Mouse (Mus musculus): ENCODE measurements around the gene Map2k1.
"Not testable (repeated sequence)": the region's sequence is repeated elsewhere in the genome, so short reads cannot be mapped to it uniquely, and the experiment has no call there.

Gene Map2k1

DNA sequence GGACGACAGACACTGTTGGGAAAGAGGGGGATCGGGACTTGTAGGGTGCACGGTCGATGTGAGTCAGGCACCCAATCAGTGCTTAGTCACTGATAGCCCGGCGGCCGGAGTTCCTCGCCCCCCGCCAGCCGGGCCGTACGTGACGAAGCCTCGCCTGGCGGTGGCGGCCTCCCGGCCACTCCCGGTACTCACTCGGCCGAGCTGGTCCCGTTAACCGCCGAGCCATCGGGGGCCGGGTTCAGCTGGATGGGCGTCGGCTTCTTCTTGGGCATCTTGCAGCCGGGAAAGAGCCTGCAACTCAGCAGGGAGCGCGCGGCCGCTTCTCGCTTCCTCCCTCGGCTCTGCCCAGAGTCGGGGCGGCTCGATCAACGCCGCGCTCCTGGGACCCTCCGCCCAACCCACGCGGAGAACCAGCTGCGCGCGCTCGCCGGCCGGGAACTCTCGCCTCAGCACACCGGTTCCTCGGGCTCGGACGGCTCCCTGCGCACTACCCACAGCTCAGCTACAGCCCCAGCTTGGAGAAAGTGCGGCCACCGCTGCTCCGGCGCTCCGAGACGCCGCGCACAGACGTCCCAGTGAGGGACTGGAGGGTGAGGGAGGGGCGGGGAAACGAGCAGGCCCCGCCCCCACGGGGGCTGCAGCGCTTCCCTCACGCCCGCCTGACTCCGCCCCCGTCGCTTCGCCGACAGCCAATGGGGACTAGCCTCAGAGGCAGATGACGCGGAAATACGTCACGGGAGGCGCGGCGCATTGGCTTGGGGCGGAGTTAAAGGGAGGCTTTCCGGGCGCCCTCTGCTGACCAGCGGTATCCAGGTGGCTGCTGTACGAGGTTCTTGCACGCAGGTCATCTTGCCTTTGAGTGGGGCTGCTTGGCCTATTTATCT is at the start of gene Map2k1:
Gene Map2k1, minus strand, starts transcription at position 611 of the 884 bp plus-strand sequence.
- in situ Hi-C loops (cut with MboI, MseI) = no loop called here

DNA sequence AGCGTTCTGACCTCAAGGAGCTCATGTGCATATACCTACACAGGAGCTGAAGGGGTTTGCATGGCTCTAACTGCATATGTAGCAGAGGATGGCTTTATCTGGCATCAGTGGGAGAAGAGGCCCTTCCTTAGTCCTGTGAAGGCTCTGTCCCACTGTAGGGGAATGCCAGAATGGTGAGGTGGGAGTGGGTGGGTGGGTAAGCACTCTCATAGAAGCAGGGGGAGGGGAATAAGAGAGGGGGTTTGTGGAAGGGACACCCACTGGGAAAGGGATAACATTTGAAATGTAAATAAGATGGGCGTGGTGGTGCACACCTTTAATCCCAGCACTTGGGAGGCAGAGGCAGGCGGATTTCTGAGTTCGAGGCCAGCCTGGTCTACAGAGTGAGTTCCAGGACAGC is 49.7 kb upstream of the Map2k1 start:
- in situ Hi-C loops (cut with MboI, MseI) = not testable (repeated sequence)

DNA sequence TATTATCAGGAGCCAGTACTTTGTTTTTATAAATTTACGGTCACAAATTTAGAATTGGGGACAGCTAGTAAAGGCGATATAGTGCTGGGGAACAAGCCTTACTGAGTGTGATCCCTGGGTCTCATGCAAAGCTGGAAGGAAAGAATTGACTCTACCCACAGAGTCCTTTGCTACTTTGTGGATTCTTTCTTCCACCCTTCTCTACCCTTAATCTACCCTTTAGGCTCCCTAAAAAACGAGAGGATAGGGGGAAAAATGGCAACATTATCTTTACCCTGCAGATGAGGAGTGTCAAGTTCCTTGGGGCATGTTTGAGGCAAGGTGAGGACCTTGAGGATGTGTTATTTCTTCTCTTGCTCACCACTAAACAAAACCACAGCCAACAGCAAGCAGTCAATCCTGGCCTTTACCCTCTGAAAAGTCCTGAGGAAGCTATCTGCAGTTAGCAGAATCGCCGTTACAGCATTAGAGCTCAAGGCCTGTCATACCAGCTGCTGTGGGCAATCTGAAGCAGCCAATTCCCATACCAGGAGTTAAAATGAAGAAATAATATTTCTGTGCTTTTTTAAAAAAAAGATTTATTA is 29.1 kb upstream of the Map2k1 start:
- in situ Hi-C loops (cut with MboI, MseI) = loop anchor here in 1 of 2 experiments (5.0 kb wide), 1 partner anchor 110 kb away; the partner anchor contains the start of genes Rpl4 and Zwilch

DNA sequence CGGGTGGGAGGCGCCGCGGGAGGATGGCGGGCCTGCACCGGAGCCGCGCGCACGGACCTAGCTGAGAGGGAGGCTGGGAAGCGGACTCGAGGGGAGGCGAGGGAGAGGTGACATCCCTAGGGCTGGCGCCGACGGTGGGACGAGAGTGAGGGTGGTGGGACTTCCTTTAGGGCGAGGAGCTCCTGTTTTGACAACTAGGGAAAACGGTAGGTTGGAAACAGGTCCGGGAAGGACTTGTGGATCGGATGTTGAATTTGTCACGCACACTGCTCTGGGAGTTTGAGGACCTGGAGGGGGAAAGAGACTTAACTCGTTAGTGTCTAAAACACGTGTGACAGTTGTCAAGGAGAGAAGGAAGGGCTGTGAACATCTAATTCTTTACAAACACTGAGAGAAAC is 28.3 kb upstream of the Map2k1 start:
- in situ Hi-C loops (cut with MboI, MseI) = loop anchor here in 1 of 2 experiments (5.0 kb wide), 1 partner anchor 109 kb away; the partner anchor contains the start of genes Rpl4 and Zwilch

DNA sequence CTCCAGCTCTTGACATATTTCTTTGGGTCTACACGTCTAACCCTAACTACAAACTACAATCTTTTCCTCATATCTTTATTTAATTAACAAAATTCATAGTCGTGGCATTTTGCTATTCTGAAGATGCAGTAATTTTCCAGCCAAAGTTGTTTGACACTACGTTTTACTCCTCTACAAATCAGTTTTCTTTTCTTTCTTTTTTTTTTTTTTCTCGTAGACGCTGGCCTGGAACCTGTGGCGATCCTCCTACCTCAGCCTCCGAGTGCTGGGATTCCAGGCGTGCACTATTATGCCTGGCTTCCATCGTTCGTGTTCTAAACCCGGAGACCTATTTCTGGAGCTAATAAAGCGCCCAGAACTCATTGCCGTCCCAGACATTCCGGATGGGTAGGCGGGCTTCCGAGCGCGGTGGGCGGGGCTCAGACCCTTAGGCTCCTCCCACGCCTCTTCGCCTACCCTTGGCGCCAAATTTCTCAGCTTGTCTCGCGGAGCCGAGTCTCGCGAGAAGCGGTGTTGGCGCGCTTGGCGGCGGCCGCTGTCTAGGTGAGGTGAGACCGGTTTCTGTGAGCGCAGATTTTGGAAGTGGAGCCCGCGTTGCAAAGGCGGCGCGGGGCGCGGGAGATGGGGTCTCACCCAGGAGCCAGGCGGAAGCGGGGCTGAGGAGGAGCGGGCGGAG is 27.8 kb upstream of the Map2k1 start, which contains the start of gene Tipin:
Gene Tipin, plus strand, starts transcription at position 477 of the 676 bp plus-strand sequence.
- in situ Hi-C loops (cut with MboI, MseI) = loop anchor here in 1 of 2 experiments (5.0 kb wide), 1 partner anchor 109 kb away; the partner anchor contains the start of genes Rpl4 and Zwilch

DNA sequence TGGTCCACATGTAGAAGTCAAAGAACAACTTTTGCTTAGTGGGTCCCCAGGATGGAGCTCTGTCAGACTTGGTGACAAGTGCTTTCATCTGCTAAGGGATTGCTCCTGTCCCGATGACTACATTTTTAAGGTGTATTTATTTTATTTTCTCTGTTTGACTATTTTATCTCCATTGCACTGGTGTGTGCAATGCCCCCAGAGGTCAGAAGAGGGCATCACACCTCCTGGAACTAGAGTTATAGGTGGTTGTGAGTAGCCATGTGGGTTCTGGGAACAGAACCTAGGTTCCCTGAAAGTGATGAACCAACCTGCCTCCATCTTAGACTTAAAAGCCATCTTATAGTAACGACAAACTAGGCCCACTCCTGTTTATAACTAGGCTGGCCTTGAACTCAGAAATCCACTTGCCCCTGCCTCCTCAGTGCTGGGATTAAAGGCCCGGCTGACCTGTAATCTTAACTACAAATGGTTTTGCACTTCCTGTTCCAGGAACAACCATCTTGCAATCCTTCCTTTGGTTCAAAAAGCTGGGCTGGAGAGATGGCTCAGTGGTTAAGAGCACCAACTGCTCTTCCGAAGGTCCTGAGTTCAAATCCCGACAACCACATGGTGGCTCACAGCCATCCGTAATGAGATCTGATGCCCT is 25.4 kb upstream of the Map2k1 start:
- in situ Hi-C loops (cut with MboI, MseI) = loop anchor here in 1 of 2 experiments (5.0 kb wide), 1 partner anchor 96 kb away; no protein-coding TSS in a partner anchor

DNA sequence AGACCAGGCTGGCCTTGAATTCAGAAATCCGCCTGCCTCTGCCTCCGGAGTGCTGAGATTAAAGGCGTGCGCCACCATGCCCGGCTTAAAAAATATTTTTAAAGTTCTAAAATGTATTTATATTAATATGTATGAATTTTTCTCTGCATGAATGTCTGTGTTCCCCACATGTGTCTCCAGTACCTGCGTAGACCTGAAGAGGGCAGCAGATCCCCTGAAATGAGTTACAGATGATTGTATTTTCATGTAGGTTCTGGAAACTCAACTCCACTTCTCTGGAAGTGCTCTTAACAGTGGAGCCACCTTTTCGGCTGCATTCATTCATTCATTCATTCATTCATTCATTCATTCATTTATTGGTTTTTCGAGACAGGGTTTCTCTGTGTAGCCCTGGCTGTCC is 24.3 kb upstream of the Map2k1 start:
- in situ Hi-C loops (cut with MboI, MseI) = loop anchor here in 1 of 2 experiments (5.0 kb wide), 1 partner anchor 95 kb away; no protein-coding TSS in a partner anchor

DNA sequence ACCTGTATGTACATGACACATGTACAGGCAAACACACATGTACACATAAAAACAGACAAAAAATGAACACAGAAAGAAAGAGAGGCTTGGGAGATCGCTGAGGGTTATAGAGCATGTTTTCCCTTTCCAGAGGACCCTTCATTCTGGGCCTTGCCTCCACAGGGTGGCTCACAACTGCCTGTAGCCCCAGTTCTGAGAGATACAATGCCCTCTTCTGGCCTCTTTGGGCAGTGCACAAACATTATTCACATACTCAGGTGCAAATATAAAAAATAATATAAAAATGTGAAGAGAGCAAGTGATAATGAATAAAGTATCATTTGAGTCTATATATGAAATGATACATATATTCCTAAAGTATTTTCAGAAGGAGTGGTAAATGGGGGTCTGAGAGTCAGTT is 21.5 kb upstream of the Map2k1 start:
- in situ Hi-C loops (cut with MboI, MseI) = loop anchor here in 1 of 2 experiments (5.0 kb wide), 1 partner anchor 93 kb away; no protein-coding TSS in a partner anchor

DNA sequence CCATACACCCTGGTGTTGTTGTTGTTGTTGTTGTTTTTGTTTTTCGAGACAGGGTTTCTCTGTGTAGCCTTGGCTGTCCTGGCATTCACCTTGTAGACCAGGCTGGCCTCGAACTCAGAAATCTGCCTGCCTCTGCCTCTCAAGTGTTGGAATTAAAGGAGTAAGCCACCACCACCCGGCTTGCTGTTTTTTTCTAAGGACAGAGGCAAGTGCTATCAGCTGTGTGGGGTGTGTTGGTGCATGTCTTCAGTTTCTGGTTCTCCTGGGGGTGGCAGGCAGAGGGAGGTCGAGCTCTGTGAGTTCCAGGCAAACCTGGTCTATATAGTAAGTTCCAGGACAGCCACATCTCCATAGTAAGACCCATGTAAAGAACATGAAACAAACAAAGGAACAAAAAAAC is 20.9 kb upstream of the Map2k1 start:
- in situ Hi-C loops (cut with MboI, MseI) = no loop called here

DNA sequence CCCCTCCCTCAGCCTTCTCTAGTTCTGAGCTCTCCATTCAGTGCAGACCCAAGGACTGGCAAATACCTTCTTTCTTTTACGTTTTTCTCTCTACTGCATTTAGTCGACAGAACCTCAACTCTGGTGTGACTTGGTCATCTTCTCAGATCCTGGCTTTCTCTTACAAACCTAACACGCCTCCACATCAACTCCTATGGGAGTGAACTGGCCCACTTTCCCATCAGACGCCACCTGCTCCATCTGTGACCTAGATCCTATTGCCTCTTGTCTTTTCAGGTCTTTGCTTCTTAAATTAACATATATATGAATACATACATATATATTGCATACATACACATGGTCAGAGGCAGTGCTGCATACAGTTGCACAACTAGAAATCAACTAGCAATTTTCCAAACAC is 20.3 kb upstream of the Map2k1 start:
- in situ Hi-C loops (cut with MboI, MseI) = no loop called here

DNA sequence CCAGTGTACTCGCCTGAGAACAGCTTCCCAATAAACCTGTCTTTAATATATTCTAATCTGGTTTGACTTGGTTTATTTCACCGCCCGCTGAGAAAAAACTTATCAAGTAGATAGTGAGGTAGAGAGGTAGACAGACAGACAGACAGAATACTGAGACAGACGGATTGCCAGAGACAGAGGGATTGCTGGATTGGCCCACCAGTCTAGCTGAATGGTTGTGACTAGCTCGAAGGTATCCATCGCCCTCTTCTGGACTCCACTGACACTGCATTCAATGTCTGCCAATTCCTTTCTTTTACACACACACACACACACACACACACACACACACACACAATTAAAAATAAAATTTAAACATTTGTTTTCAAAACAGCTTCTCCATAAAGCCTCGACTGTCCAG is 19.2 kb upstream of the Map2k1 start:
- in situ Hi-C loops (cut with MboI, MseI) = no loop called here

DNA sequence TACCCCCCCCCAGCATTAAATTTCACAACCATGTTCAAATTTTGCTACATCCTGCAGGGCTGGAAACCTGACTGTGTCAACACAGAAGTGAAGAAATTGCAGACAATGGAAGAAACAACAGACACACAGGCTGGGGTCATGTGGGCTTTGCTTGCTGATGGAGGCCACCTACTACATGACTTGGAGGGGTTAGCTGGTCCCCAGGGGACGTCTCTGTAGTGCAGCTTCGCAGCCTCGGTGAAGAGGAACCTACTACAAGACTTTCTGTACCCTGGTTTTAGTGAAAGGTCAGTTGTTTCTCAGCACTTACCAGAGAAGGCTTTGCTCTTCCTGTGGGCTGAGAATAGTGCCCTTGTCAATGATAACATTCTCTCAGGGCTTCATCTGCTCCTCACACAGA is 17.8 kb upstream of the Map2k1 start:
- in situ Hi-C loops (cut with MboI, MseI) = no loop called here

DNA sequence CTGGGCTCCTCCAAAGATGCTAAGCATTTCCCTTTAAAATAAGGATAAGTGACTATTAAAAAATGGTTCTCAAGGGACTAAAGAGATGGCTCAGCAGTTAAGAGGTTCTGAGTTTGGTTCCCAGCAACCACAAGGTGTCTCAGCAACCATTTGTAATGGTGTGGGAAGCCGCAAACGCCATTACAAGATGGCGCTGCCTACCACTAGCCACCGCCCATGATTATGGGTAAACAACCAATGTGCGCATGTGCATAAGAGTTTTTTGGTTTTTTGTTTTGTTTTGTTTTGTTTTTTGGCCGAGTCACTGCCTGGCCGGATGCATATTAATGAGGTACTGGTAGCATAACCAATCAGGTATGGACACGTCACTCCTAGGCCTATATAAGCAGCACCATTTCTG is 15.4 kb upstream of the Map2k1 start:
- in situ Hi-C loops (cut with MboI, MseI) = not testable (repeated sequence)

DNA sequence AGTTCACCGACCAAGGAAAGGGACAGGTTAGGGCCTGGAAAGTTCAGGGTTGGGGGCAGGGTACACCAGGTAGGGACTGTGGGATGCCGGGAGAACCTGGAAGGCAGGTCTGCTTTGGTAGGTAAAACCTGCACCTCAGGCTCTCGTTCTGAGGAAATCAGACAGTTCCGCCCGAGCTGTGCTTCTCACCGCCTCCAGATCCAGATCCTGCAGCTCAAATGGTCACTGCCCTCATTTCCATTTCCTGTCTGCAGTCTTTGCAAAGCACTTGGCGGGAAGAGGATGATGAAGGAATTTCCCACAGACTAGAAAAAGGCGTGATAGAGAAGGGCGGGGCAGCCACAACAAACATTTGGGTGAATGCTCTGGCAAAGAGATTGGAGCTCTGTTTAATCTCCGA is 14.8 kb upstream of the Map2k1 start:
- in situ Hi-C loops (cut with MboI, MseI) = no loop called here

DNA sequence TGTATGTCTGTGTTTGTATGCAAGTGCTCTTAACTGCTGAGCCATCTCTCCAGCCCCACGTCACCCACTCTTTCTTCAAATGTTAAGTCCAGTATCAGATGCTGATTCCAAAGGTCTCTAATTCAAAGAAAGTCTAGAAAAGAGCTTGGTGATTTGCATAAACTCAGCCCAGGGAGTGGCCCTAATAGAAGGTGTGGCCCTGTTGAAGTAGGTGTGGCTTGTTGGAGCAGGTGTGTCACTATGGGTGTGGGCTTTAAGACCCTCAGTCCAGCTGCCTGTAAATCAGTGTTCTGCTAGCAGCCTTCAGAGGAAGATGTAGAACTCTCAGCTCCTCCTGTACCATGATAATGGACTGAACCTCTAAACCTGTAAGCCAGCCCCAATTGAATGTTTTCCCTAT is 13.8 kb upstream of the Map2k1 start:
- in situ Hi-C loops (cut with MboI, MseI) = no loop called here

DNA sequence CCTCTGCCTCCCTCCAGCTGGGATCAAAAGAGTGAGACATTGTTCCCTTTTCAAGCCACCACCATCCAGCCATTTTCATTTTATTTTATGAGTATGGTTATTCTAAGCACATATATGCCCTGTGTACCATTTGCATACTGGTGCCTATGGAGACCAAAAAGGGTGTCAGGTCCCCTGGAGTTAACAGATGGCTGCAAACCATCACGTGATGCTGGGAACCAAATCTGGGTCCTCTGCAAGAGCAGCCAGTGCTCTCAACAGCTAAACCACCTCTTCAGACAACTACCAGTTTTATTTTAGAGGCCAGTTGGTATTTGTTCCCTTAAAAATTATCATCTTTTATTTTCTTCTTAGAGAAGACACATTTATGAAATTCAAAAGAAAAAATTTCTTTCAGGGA is 11.4 kb upstream of the Map2k1 start:
- in situ Hi-C loops (cut with MboI, MseI) = no loop called here

DNA sequence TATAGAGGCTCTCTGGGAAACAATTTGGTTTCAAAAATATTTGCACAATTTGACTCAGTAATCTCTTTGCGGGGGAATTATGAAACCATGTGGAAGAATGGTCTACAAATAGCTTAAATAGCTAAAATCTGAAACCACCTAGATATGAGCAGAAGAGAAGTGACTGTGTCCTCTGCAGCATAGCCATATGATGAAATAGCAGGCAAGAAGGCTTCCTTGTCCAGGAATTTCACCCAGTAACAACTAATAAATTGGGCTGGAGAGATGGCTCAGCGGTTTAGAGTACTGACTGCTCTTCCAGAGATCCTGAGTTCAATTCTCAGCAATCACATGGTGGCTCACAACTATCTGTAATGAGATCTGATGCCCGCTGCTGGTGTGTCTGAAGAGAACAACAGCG is 7.6 kb upstream of the Map2k1 start:
- in situ Hi-C loops (cut with MboI, MseI) = no loop called here

DNA sequence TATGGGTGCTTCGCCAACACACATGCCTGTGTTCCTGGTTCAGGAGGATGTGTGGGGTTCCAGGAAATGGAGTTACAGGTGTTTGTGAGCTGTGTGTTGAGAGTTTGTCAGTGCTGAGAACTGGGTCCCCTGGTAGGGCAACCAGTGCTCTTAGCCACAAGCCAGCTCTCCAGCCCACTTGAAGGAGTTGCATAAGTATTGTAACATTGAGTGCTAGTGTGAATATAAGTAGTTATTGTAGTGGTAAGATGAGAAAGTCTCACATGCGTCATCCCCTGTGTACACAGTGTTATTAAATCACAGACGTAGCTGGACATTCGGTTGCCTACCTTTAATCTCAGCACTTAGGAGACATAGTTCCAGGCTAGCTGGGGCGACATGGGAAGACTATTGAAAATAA is 6.5 kb upstream of the Map2k1 start:
- in situ Hi-C loops (cut with MboI, MseI) = no loop called here

DNA sequence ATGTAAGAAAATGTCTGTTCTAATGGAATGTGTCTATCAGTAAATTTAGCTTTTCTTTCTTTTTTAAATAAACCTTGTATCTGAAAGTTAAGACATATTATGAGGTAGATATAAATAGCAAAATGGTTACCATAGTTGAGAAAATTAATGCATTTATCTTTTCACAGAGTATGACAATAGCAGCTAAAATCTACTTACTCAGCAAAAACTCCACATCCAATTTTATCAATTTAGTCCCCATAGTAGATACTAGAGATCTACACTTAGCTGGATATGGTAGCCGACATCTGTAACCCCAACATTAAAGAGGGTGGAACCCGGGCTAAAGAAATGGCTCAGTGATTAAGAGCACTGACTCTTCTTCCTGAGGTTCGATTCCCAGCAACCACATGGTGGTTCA is 2.8 kb upstream of the Map2k1 start:
- in situ Hi-C loops (cut with MboI, MseI) = no loop called here

DNA sequence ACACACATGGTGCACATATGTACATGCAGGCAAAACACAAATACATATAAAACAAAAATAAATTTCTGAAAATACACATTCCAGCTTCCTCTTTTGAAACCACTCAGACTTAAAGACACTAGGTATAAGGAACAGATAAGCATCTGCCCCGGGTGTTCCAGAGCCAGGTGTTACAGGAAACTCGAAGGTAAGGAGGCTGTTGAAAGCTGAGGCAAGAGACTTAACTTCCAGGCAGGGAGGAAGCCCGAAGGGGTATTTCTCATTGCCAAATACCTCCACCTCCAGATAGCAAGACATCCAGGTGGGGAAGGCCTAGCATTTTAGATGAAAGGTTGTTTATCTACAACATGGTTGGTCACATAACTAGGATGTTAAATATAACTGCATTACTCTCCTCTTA is 2.0 kb upstream of the Map2k1 start:
- in situ Hi-C loops (cut with MboI, MseI) = no loop called here

DNA sequence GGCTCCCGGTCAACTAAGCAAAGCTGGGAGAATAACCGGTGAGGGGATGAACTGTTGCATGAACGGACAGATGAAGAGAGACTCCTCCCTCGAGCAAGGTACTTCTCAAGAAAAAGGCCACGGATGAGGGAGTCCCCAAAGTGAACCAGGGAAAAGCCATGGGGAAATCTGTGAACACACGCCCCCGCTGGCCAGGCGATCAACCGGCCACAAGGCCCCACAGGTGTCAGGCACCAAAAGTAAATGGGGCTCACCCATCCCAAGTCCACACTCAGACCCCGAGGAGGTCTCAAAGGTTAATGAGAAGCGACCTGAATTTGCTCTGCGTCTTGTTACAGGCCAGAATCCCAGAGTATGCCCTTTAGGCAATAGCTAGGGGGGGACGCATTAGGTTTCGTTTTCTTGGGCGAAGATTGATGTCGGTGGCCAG is 825 bp downstream of the Map2k1 start:
- in situ Hi-C loops (cut with MboI, MseI) = no loop called here
